Mouse (Mus musculus) layer of hippocampus, adult 9-10 months (tissue): Measurements from ENCODE around the gene Glipr2.

Experiments used
- DNase-seq: peaks from one replicate; pipeline ENCODE4 v3.0.0; 2022; ENCODE audit warnings: low spot score

Gene Glipr2

DNA sequence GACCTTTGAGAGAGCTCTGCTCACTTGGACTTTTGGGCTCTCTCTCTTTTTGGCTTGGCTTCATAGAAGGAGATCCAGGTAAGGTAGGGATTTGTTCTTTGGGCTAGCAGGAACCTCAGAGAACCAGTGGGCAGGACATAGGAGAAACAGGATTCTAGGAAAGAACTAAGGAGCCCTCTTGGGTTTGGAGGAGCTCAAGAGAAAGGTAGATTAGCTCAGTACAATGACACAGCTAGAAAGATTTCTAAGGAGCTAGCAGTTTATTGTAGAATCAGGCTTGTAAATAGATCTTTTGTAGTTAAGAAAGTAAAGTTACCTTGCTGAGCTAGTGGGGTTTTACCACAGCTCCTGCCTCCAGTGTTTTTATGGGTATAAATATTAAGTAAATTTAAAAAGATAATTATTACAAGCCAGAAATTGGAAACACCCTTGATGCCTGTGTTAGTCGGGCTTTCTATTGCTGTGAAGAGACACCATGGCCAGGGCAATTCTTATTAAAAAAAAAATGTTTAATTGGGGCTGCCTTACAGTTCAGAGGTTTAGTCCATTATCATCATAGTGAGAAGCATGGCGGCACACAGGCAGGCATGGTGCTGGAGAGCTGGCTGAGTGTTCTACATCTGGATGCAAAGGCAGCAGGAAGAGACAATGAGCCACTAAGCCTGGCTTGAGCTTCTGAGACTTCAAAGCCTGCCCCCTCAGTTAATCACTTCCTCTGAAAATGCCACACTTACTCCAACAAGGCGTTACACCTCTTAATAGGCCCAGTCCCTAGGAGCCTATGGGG is 47.6 kb downstream of the Glipr2 start:
- DNase-seq = no peak

DNA sequence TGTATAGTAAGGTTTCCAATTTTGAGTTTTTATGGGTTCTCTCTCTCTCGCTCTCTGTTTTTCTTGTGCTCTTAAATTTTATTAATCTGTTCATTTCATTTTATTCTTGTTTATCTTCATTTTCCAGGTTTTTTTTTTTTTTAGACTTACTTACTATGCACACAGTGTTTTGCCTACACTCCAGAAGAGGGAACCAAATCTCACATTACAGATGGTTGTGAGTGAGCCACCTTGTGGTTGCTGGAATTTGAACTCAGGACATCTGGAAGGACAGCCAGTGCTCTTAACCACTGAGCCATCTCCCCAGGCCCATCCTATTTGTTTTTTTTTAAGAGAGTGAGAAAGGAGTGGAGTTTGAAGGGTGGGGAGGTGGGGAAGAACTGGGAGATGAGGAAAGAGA is 53.0 kb downstream of the Glipr2 start:
- DNase-seq = no peak

DNA sequence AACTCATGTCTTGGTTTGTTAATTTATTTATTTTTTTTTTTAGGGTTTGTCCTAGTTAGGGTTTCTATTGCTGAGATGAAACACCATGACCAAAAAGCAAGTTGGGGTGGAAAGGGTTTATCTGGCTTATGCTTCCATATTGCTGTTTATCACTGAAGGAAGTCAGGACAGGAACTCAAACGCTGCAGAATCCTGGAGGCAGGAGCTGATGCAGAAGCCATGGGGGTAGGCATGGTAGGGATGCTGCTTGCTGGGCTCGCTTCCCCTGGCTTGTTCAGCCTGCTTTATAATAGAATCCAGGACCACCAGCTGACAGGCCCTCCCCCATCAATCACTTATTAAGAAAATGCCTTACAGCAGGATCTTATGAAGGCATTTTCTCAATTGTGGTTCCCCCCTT is 53.7 kb downstream of the Glipr2 start:
- DNase-seq = no peak

DNA sequence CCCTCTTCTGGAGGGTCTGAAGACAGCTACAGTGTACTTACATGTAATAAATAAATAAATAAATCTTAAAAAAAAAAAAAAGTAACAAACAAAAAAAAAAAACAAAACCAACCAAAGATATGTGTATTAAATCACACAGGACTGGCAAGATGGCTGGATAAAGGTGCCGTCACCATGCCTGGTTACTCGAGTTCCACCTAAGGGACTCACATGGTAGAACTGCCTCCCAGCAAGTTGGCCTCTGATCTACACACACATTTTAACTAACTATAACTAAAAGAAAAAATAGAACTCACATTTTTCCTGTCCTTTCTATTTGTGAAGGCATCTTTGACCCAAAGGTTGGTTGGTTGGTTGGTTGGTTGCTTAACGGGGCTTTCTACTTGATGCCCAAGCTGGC is 54.6 kb downstream of the Glipr2 start:
- DNase-seq = no peak

DNA sequence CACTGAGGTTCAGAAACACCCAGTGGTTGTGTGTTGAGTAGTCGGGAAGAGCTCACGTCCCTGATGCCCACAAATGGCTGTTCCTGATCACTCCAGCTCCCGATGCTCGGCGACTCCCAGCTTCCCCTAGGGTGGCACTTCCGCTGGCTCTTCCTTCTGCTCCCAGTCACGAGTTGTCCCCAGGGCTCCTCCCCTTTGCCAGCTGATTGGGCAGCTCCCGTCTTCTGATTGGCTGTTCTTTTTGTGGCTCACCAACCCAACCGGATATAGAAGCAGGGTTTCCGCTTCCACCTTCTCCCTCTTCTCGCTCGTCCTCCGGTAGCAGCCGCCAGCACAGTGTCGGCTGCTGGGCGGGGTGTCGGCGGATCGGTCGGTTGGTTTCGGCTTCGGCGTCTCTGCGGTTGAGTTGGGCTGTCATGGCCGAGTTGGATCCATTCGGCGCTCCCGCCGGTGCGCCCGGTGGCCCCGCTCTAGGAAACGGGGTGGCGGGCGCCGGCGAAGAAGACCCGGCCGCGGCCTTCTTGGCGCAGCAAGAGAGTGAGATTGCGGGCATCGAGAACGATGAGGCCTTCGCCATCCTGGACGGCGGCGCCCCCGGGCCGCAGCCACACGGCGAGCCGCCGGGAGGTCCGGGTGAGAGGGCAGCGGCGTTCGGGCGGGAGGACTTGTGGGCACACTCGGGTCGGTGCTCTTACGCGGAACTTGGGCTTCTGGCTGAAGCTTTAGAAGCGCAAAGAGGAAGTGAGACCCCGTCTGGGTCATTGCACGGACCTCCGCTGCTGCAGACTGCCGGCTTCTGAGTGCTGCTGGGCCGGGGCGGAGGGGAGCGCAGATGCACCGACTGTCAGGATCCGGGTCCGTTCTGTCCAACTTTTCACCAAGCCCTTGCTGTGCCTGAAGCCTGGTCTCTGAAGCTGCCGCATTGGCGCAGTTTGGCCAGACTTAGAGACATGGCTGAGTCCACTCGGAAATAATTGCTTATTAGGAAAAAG is 55.5 kb downstream of the Glipr2 start:
- DNase-seq = peak; percentile 88

DNA sequence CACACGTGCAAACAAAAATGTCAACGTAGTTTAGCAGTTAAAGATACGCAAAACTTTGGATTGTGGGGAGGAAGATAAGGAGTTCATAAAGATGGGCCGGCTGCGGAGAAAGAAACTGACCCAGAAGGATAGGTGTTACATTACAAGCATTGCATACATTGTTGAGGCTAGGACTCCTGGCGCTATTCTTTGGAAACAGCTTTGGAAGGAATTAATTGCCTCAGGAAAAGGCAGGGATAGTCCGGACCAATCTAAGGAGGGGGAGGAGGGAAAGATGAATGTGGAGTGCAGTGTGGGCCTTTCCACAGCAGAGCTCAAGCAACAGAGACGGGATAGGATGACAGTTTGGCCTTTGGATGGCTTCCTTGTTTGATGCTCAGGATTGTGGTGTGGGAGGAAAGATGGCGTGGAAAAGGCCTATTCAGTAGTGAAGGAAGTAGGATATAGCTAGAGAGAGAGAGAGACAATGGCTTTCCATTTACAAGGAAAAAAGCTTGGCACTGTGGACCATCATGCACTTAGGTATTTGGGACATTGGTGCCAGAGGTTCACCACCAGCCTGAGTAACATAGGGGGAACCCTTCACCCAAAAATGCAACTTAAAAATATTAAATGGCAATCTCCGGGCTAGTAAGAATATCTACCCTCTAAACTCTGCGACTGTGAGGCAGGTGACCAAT is 56.3 kb downstream of the Glipr2 start:
- DNase-seq = no peak

DNA sequence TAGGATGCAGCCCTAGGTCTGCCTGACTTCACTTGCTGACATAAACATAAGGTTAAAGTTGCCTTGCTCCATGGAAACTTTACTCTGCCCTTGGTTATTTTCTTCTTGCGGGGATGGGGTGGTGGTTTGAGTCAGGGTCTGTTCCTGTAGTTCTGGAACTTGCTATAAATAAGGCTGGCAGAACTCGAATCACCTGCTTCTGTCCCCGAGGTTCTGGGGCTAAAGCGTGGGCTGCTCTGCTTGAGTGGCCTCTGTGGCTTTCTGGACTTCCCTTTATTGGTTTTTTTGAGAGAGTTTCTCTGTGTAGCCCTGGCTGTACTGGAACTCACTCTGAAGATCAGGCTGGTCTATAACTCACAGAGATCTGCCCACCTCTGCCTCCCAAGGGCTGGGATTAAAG is 58.9 kb downstream of the Glipr2 start:
- DNase-seq = no peak

DNA sequence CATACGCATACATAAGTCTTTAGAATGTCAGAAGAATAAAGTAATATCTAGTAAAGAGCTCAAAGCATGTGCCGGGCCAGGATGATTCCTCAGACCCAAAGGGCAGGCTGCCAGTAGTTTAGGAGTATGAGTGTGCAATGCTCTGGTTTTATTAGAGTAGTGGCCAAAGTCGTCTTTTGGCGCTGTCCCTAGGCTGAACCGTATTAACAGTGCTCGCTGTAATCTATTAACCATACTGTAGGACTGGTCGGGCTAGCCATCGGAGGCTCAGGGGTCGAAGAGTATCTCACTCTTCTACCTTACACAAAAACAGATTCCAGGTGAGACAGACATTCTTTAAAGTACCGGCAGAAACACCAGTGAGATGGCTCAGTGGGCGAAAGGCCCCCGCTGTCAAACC is 59.6 kb downstream of the Glipr2 start:
- no peak for DNase-seq

DNA sequence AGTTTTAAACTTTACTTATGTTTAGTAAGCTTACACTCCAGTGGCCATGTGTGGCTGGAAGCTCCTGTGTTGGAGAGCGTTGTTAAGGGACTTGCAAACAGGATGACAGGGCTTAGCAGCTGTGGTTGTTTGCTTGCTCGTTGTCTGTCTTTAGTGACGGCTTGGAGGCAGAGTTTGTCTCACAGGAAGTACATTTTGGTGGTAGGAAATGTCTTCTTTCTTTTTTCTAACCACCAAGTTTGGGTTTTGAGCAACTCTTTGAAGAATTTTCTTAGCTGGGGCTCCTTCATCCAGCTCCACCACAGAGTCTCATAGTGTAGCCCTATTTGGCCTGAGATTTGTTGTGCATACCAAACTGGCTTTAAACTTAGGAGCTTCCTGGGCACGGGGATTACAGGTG is 65.1 kb downstream of the Glipr2 start:
- no peak for DNase-seq

DNA sequence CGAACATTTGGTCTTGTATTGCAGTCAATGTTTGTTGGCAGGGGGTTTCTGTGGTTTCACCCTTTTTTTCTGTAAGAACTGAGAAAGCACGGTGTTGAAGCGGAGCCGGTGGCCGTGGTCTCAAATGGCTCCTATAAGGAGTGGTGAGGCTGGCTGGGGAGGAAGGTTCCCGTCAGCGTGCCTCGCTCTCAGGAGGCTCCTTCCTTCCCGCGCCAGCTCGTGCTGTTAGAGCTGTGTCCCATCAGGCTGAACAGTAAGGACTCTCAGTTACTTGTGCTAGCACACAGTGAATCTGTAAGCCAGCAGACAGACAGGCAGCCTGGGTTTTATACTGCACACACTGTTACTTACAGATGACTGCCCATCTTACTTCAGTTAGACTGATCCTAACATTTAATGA is 65.6 kb downstream of the Glipr2 start:
- DNase-seq = no peak

DNA sequence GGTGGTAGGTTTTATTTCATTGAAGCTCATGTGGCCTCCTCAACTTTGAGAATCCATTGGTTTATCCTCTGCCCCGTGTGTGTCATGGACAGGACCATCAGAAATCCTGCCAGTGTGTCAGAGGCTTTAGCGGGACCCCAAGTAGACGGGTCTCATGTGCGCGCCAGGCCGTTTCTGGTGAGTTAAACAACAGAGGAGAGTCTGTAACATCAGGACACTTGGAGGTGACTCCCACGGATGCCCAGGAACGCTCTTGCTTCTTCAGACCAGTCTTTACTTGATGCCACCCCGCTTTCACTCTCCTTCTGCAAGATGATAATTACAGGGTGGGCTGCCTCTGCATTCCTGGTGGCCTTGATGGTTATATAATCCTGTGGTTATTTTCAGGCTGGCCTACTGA is 66.5 kb downstream of the Glipr2 start:
- no peak for DNase-seq

DNA sequence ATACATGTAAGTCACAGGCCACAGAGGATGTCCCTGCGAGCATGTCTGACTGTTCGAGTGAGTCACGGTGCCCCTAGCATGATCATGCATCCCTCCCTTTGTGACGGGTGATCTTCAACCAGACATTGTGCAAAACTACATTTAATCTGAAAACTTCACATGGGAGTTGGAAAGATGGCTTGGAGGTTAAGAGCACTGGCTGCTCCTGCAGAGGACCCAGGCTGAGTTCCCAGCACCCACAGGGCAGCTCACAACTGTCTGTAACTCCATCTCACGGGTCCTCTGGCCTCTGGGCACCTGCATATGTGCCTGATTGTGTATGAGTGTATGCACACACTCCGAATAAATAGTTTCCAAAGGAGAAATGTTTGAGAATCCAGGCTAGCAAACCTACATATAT is 67.0 kb downstream of the Glipr2 start:
- no peak for DNase-seq

DNA sequence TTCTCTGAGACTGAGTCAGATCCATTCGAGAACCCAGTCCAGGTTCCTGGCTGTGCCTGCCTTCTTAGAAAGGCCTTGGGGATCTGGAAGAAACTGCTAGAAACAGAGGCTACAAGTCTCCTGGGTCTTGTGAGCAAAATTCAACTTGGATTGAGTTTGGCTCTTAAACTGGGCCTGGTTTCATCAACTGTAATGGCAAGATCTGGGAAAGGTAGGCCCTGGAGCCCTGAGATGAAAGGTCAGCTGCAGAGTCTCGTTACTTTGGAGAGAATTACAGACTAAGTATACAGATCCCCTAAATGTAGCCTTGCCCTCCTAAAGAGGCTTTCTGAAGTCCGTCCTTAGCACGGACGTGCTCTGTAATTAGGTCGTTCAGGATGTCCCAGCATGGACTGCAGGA is 68.4 kb downstream of the Glipr2 start:
- no peak for DNase-seq
